Mouse (Mus musculus) MEL (cell line): ENCODE results near the gene Olfr820. TPM values are rescaled to one million over a fixed set of nuclear protein-coding genes. Genes with fewer than 3 reads are reported as not detected.
"Not testable (repeated sequence)": the region's sequence is repeated elsewhere in the genome, so short reads cannot be mapped to it uniquely, and the experiment has no call there.

Experiments used
- DNase-seq: peaks from one replicate; pipeline ENCODE4 v3.0.0; 2011; ENCODE audit warnings: low read depth, low spot score
- H3K27ac ChIP-seq: 2 replicates; pipeline ENCODE4 v1.5.1; 2012; ENCODE audit warnings: low read depth, mild to moderate bottlenecking, control low read depth, low read length, moderate library complexity; ENCODE audit not compliant: control insufficient read depth
- H3K27me3 ChIP-seq, 2 experiments: fragments of 150-350 bp in 1 of 2; sonication (generic) in 1 of 2; 2 replicates each; pipeline ENCODE4 v1.6.1; 2012; ENCODE audit warnings: low read length in 2 of 2, mild to moderate bottlenecking in 2 of 2, improper control_type of control experiment in 1 of 2, moderate library complexity in 1 of 2; ENCODE audit not compliant: insufficient read depth in 2 of 2, control insufficient read depth in 1 of 2
- H3K36me3 ChIP-seq, 2 experiments: 2 replicates each; pipeline ENCODE4 v1.6.1; 2012 to 2014; ENCODE audit warnings: low read length in 2 of 2, improper control_type of control experiment in 1 of 2, inconsistent platforms in 1 of 2, mild to moderate bottlenecking in 1 of 2; ENCODE audit not compliant: insufficient read depth in 2 of 2, control insufficient read depth in 1 of 2
- H3K4me1 ChIP-seq, 2 experiments: fragments of 150-350 bp in 1 of 2; sonication (generic) in 1 of 2; 2 replicates each; pipeline ENCODE4 v1.6.1; 2012; ENCODE audit warnings: low read length in 2 of 2, improper control_type of control experiment in 1 of 2, mild to moderate bottlenecking in 1 of 2; ENCODE audit not compliant: insufficient read depth in 2 of 2, control insufficient read depth in 1 of 2
- H3K4me3 ChIP-seq, 2 experiments: fragments of 150-350 bp in 1 of 2; sonication (generic) in 1 of 2; 2 replicates each; pipeline ENCODE4 v1.5.1; 2012; ENCODE audit warnings: low read depth in 2 of 2, low read length in 2 of 2, mild to moderate bottlenecking in 2 of 2, moderate library complexity in 2 of 2, control low read depth in 1 of 2, improper control_type of control experiment in 1 of 2; ENCODE audit not compliant: control insufficient read depth in 1 of 2, insufficient read depth in 1 of 2
- H3K79me2 ChIP-seq: 2 replicates; pipeline ENCODE4 v1.6.1; 2012; ENCODE audit warnings: mild to moderate bottlenecking, low read length, moderate library complexity; ENCODE audit not compliant: control insufficient read depth, poor library complexity, insufficient read depth
- H3K9ac ChIP-seq: 2 replicates; pipeline ENCODE4 v1.6.1; 2012; ENCODE audit warnings: low read depth, mild to moderate bottlenecking, control low read depth, low read length, moderate library complexity; ENCODE audit not compliant: control insufficient read depth, poor library complexity, severe bottlenecking
- H3K9me3 ChIP-seq: fragments of 150-350 bp; sonication (generic); replicated peaks from 2 replicates; pipeline ENCODE4 v1.6.1; 2012; ENCODE audit warnings: mild to moderate bottlenecking, low read length, improper control_type of control experiment, moderate library complexity; ENCODE audit not compliant: insufficient read depth
- polyA plus RNA-seq, 2 experiments: library from polyadenylated mRNA; stranded (reverse) in 1 of 2; unstranded in 1 of 2; fragments of >175 nt in 1 of 2; fragments of >200 nt in 1 of 2; gene quantifications; 2 replicates each; pipeline versions ENCODE4 v1.2.1 to v1.2.4; 2012; ENCODE audit warnings: low replicate concordance in 2 of 2, low read depth in 1 of 2; ENCODE audit not compliant: insufficient read length in 2 of 2, insufficient read depth in 1 of 2, missing spikeins in 1 of 2
- total RNA-seq: library from RNA; depleted of rRNA; stranded (reverse); fragments of 300-350 nt; gene quantifications from 2 replicates; pipeline ENCODE4 v1.2.3, GENCODE M21; 2012

Olfr820 gene
- total and polyA plus RNA-seq, 3 experiments: not detected

GRCm38 (mm10) chr10:129976040-129976439, 36.4 kb upstream of the Olfr820 start, which contains the start of gene Olfr247:
TSS of gene Olfr247 (minus strand) at chr10:129976140.
- not testable (repeated sequence) for H3K27me3 ChIP-seq, H3K79me2 ChIP-seq, DNase-seq, H3K27ac ChIP-seq, H3K9ac ChIP-seq, H3K9me3 ChIP-seq, H3K4me1 ChIP-seq, H3K4me3 ChIP-seq, H3K36me3 ChIP-seq

- not testable (repeated sequence) for DNase-seq, H3K79me2 ChIP-seq, H3K27ac ChIP-seq, H3K4me3 ChIP-seq, H3K9me3 ChIP-seq, H3K4me1 ChIP-seq, H3K27me3 ChIP-seq, H3K36me3 ChIP-seq, H3K9ac ChIP-seq
Measured at GRCm38 (mm10) chr10:129981867-129982266, 30.6 kb upstream of the Olfr820 start.

GRCm38 (mm10) chr10:129984962-129985361, 27.5 kb upstream of the Olfr820 start, which contains the start of gene Gm10310:
TSS of gene Gm10310 (minus strand) at chr10:129985062.
- not testable (repeated sequence) for DNase-seq, H3K27ac ChIP-seq, H3K27me3 ChIP-seq, H3K4me1 ChIP-seq, H3K36me3 ChIP-seq, H3K4me3 ChIP-seq, H3K9ac ChIP-seq, H3K9me3 ChIP-seq, H3K79me2 ChIP-seq

- H3K79me2 ChIP-seq, DNase-seq, H3K9ac ChIP-seq, H3K4me1 ChIP-seq, H3K27me3 ChIP-seq, H3K4me3 ChIP-seq, H3K9me3 ChIP-seq, H3K27ac ChIP-seq, H3K36me3 ChIP-seq: not testable (repeated sequence)
Measured at GRCm38 (mm10) chr10:130004104-130004503, 8.3 kb upstream of the Olfr820 start.

GRCm38 (mm10) chr10:130005366-130005765, 7.1 kb upstream of the Olfr820 start:
- not testable (repeated sequence) for H3K79me2 ChIP-seq, H3K4me3 ChIP-seq, H3K4me1 ChIP-seq, H3K27ac ChIP-seq, H3K36me3 ChIP-seq, DNase-seq, H3K27me3 ChIP-seq, H3K9ac ChIP-seq, H3K9me3 ChIP-seq
